Comparison of ENCODE assay signal across 9 mouse cellular contexts in genomic region chr7:133121080-133121607, GRCm38 (mm10). TPM values are rescaled to one million over a fixed set of nuclear protein-coding genes. Genes with fewer than 3 reads are reported as not detected.
A peak's percentile ranks its signal among the peaks of the same experiment; 100 is the strongest.
DNase-seq lines count a peak whose midpoint lies in the region; ATAC-seq and TF ChIP-seq lines count a peak whose summit lies in the region.
"Had no signal": no experiment of that assay in that cellular context is flagged by ENCODE, and none has a peak within 500 bp of the region (broad histone marks: within the 10 kb centered on the region; RNA-seq: fewer than 3 reads in every experiment).

No protein-coding gene starts in this region.

- 0 out of 2 replicates have a peak, but pooled peaks cover 5% of the 10 kb centered on the region for H3K27me3 ChIP-seq in kidney, embryonic 15.5 days
- H3K27me3 ChIP-seq in hindbrain, embryonic 12.5 days, result peaks cover 10% of the 10 kb centered on the region
- peaks cover 17% of the 10 kb centered on the region for H3K27me3 ChIP-seq in midbrain, embryonic 13.5 days

- TF ChIP-seq POLR2A in bone marrow macrophage, adult 2 months (IDR thresholded peaks at IDR 0.05; ENCODE audit: borderline replicate concordance, low read depth, low read length), result no peak

- ATAC-seq in kidney, embryonic 15.5 days (replicated peaks; ENCODE audit: low FRiP score), result no peak
- no peak for ATAC-seq in hindbrain, embryonic 12.5 days (ENCODE audit: low FRiP score)
- no peak for ATAC-seq in midbrain, embryonic 13.5 days
- no peak for ATAC-seq in cerebellum, adult (ENCODE audit: insufficient number of reproducible peaks, low FRiP score, low TSS enrichment)

- peak overlapping the region; percentile 95 for H3K4me3 ChIP-seq in kidney, embryonic 15.5 days (replicated peaks)
- peak overlapping the region; percentile 98 for H3K4me3 ChIP-seq in bone marrow macrophage, adult 2 months (ENCODE audit: insufficient read depth, low read length)
- peak overlapping the region; percentile 96 for H3K4me3 ChIP-seq in hindbrain, embryonic 12.5 days
- peak overlapping the region; percentile 93 for H3K4me3 ChIP-seq in midbrain, embryonic 13.5 days (replicated peaks)

- peaks cover 59% of the 10 kb centered on the region for H3K4me1 ChIP-seq in kidney, embryonic 15.5 days
- peaks cover 44% of the 10 kb centered on the region for H3K4me1 ChIP-seq in bone marrow macrophage, adult 2 months (ENCODE audit: control insufficient read depth, insufficient read depth, low read length)
- H3K4me1 ChIP-seq in hindbrain, embryonic 12.5 days, result peaks cover 49% of the 10 kb centered on the region
- H3K4me1 ChIP-seq in midbrain, embryonic 13.5 days (replicated peaks), result peaks cover 66% of the 10 kb centered on the region

- DNase-seq in kidney, postnatal 36 days, result no peak
- DNase-seq in layer of hippocampus, adult 11-12 months (ENCODE audit: low spot score), result no peak
- no peak for DNase-seq in gastrocnemius, postnatal 4 days (ENCODE audit: low spot score in 2 of 2)

- no peaks in the 10 kb centered on the region for H3K9me3 ChIP-seq in kidney, embryonic 15.5 days (replicated peaks)
- H3K9me3 ChIP-seq in hindbrain, embryonic 12.5 days (replicated peaks), result no peaks in the 10 kb centered on the region
- no peaks in the 10 kb centered on the region for H3K9me3 ChIP-seq in midbrain, embryonic 13.5 days

- H3K36me3 ChIP-seq in kidney, embryonic 15.5 days, result no peaks in the 10 kb centered on the region
- H3K36me3 ChIP-seq in hindbrain, embryonic 12.5 days, result no peaks in the 10 kb centered on the region
- no peaks in the 10 kb centered on the region for H3K36me3 ChIP-seq in midbrain, embryonic 13.5 days

- H3K9ac ChIP-seq in kidney, embryonic 15.5 days, result peak overlapping the region; percentile 98
- H3K9ac ChIP-seq in hindbrain, embryonic 12.5 days, result peak overlapping the region; percentile 97
- H3K9ac ChIP-seq in midbrain, embryonic 13.5 days (replicated peaks), result peak overlapping the region; percentile 95

- no peak for TF ChIP-seq CTCF in bone marrow macrophage, adult 2 months (IDR thresholded peaks at IDR 0.05; ENCODE audit: low read depth, low read length)

- peak overlapping the region; percentile 84 for H3K4me2 ChIP-seq in kidney, embryonic 15.5 days
- H3K4me2 ChIP-seq in hindbrain, embryonic 12.5 days (replicated peaks), result peak overlapping the region; percentile 99
- peak overlapping the region; percentile 98 for H3K4me2 ChIP-seq in midbrain, embryonic 13.5 days (replicated peaks)

- WGBS in kidney, embryonic 15.5 days, result 4% methylated on average over 14 of the region's 14 CpGs
- under 1% methylated on average over 14 of the region's 14 CpGs for WGBS in hindbrain, embryonic 12.5 days
- WGBS in midbrain, embryonic 13.5 days, result under 1% methylated on average over 14 of the region's 14 CpGs

- peak overlapping the region; percentile 99 for H3K27ac ChIP-seq in kidney, embryonic 15.5 days
- H3K27ac ChIP-seq in bone marrow macrophage, adult 2 months (ENCODE audit: insufficient read depth, low read depth, low read length), result peak overlapping the region; percentile 92
- peak overlapping the region; percentile 99 for H3K27ac ChIP-seq in hindbrain, embryonic 12.5 days
- H3K27ac ChIP-seq in midbrain, embryonic 13.5 days, result peak overlapping the region; percentile 98

RNA-seq across cellular contexts. Expression of gene Fgfr2, which starts 2.0 kb away (rescaled TPM):
- polyA plus RNA-seq in kidney, embryonic 15.5 days (2015; fragmentation: Nextera tagmentation; extraction: Ambion mirVana), result 99.9 and 104 TPM in 2 replicates
- polyA plus RNA-seq in bone marrow macrophage, adult 2 months (2012; ENCODE audit: insufficient read depth, insufficient read length, missing spikeins), result 0.27 and 0.91 TPM in 2 replicates
- 79.0 and 81.1 TPM in 2 replicates for polyA plus RNA-seq in hindbrain, embryonic 12.5 days (2016; fragmentation: Nextera tagmentation; extraction: Ambion mirVana)
- 29.9 and 39.4 TPM in 2 replicates for polyA plus RNA-seq in midbrain, embryonic 13.5 days (2015; fragmentation: Nextera tagmentation; extraction: Ambion mirVana)
- total RNA-seq in gastrocnemius, postnatal 4 days (2021), result 1 to 10 TPM; 6.5 to 8.0 TPM
- total RNA-seq: hematopoietic stem cell, adult 5-6 weeks had no signal

RNA-seq across cellular contexts. Expression of gene Ctbp2, which starts 3.0 kb away (rescaled TPM):
- 114 and 117 TPM in 2 replicates for polyA plus RNA-seq in kidney, embryonic 15.5 days (2015; fragmentation: Nextera tagmentation; extraction: Ambion mirVana)
- polyA plus RNA-seq in bone marrow macrophage, adult 2 months (2012; ENCODE audit: insufficient read depth, insufficient read length, missing spikeins), result 42.7 and 43.8 TPM in 2 replicates
- polyA plus RNA-seq in hindbrain, embryonic 12.5 days (2016; fragmentation: Nextera tagmentation; extraction: Ambion mirVana), result 110 and 115 TPM in 2 replicates
- 88.4 and 91.0 TPM in 2 replicates for polyA plus RNA-seq in midbrain, embryonic 13.5 days (2015; fragmentation: Nextera tagmentation; extraction: Ambion mirVana)
- 10 to 100 TPM; 46.8 to 57.3 TPM for total RNA-seq in gastrocnemius, postnatal 4 days (2021)

Comparison
In these comparisons a context has a peak if more than half of its experiments do, and no peak if none do; other contexts are left out.
1. RNA of gene Fgfr2, which starts 2.0 kb away (polyA plus RNA-seq): 99.9 to 104 TPM in kidney, embryonic 15.5 days, 79.0 to 81.1 TPM in hindbrain, embryonic 12.5 days and 29.9 to 39.4 TPM in midbrain, embryonic 13.5 days; 0.27 to 0.91 TPM in bone marrow macrophage, adult 2 months; every median in the first group is over 10 times any median in the second.
2. Peak in every context shown above with its lines, with median percentiles within 50 percentile points of each other: H3K27ac ChIP-seq, H3K4me2 ChIP-seq, H3K4me3 ChIP-seq and H3K9ac ChIP-seq.